Mouse (Mus musculus) spleen, adult 18-20 months (tissue): Measurements from ENCODE around the gene Trpv4.

Source experiments
- DNase-seq, 2 experiments: peaks; one replicate each; pipeline ENCODE4 v3.0.0; 2022; ENCODE audit warnings: mixed read lengths in 2 of 2

Trpv4 gene

DNA sequence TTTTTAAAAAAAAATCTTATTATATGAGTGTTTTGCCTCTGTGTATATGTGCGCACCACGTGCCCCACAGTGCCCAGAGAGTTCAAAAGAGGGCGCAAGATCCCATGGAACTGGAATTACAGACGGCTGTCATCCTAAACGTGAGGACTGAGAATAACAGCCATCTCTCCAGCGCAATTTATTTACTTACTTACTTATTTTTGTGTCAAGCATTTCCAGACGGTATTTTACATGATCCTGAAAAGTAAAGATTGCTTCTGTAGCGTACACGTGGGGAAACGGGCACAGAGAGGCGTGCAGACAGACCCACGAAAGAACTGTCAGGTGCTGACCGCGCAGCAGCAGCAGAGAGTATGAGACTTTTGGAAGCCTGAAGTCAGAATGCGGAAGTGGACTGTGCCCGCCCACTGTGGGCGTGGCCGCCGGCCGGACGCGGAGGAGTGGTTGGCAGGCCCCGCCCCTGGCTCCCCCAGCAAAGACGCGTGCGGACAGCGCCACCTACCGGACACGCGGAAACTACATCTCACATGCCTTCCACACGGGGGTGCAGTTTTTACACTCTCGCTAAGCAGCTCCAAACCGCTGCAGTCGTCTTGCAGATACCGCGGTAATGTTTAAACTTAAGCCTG lies 9.1 kb upstream of the Trpv4 start:
- DNase-seq = peak; percentile 98 to 100

DNA sequence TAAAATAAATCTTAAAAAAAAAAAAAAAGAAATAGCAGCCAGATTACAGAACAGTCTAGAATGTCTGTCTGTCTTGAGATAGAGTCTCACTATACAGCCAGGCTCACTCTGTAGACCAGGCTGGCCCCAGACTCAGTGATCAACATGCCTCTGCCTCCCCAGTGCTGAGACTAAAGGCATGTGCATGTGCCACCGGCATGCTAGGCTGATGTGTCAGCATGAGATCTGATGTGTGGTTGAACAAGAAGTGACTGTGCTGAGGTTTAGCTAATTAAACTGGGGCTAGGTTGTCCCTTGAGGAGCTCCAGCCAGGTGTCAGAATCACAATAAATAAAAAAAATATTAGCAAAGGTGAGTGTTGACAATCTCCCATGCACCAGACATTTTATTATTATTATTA lies 8.4 kb upstream of the Trpv4 start:
- no peak for DNase-seq

DNA sequence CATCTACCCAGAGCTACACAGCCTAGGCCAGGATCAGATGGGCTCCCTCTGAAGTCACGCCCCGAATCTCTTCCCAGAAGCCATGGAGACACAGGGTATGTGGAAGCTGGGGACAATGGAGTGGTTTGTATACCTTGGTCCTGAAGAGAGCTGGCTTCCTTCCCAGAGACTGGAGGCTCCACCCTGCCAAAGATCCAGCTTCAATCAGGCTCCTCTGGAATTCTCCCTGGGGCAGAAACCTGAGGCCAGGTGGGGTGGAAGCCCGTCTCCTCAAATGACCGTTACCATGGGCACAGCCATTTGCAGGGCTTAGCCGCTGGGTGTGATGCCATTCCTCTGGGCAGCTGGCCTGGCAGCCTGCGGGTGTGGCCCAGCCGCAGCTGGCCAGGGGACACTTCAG lies 6.5 kb upstream of the Trpv4 start:
- DNase-seq = no peak

DNA sequence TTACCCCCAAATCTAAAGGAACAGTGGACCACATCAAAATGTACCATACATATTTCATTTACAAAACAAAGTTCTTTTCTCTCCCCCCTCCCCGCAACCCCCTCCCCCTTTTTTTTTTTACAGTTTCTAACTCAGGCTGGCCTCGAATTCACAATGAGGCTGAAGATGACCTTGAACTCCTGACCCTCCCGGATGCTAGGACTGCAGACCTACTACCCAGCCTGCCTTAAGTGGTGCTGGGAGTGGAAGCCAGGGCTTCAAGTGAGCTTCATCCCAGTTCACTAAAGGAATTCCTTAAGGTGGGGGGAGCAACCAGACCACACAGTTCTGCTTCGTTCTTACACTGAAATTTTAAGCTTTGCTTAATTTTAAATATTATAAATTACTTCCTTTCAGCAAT lies 5.9 kb upstream of the Trpv4 start:
- no peak for DNase-seq

DNA sequence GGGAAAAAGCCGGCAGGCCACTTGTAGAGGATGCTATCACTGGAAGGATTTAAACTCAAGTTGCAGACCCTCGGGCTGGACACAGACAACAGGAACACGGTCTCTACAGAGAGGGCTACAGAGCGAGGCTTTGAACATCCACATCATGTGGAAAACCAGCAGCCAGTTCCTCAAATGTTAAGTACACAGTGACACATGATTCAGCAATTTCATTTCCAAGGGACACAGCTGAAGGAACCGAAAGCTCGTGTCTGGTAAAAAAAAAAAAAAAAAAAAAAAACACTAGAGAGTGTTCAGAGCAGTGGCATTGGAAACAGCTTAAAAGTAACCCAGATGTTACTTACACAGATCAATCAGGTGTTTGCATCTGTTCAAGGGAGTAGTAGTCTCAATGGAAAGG lies 2.8 kb upstream of the Trpv4 start:
- no peak for DNase-seq

DNA sequence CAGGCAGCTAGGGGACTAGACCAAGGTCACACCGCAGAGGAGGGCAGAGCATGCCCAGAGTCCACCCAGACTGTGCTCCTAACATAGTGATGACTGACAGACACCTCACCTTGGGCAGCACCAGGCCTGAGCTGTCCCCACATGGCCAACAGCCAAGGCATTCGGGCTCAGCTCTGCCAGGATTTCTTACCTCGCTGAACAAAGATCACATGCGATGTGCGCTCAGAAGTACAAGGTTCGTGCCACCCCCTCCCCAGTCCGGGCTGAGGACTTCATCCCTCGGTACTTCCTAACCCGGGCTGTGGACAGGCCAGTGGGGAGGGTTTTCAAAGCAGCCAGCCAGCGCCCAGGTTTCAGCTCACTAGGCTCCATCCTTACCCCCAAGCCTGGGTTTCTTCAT lies 795 bp downstream of the Trpv4 start:
- DNase-seq = no peak

DNA sequence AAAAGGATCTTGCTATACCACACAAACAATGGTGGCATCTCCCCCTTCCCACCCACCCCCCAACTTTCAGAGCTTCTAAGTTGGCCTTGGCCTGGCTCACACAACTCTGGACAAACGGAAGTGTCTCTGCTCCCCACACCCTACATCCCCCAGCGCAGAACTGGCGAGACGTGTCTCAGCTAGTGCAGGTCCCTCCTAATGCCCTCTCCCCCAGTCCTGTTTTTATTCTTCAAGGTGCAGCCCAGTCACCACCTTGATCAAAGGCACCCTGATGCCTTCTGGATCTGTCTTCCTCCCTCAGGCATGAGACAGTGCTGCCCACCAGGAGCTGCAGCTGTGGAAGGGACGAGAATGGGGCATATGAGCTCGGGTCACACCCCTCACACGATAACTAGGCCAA lies 1.9 kb downstream of the Trpv4 start:
- DNase-seq = no peak

DNA sequence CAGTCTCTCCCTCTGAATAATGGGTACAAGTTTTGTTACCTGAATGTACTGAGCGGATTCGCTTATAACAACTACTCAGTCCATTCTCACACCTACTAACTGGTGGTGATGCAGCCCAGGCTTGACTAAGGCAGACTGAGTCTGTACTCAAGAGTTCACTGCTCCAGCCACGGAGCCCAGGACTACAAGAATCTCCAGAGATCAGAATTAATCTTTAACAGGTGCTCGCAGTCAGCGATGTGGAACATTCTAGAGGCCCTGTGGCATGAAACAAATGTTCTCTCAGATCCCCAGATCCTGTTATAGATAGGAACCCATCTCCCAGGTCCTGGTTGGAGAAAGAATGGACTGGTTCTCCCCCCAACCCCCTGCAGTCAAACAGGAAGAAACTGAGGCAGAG lies 2.5 kb downstream of the Trpv4 start:
- no peak for DNase-seq

DNA sequence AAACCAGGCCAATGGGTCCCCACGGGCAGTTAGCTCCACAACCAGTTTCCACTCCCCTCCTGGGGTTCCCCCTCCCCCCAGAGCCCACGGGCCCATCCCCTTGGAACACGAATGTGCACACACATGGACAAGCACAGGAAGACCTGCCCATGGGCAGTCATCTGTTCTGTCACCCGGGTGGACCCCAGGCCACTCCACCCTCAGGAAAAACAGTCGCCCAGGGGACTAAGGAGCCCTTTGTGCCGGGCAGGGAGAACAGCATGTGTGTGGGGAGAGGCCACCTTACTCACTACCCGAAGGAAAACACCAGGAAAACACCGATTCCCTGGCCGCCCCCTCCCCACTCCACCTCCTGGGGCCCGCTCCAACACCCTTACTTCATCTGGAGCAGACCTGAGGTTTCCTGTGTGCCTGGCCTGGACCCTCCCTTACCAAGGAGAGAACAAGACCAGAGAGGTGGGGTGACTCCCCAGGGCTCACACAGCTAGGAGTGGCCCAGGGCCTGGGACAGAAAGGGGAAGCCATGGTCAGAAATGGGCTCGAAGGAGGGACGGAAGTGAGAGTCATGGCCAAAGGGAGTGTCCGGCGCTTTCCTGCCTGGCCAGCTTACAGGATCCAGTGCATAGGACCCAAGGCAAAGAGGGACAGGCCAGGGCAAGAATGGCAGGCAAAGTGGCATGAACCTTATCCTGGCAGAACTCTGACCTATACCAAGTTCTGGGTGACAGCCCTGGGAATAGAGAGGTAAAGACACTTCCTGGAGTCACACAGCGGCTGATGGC lies 4.4 kb downstream of the Trpv4 start:
- no peak for DNase-seq

DNA sequence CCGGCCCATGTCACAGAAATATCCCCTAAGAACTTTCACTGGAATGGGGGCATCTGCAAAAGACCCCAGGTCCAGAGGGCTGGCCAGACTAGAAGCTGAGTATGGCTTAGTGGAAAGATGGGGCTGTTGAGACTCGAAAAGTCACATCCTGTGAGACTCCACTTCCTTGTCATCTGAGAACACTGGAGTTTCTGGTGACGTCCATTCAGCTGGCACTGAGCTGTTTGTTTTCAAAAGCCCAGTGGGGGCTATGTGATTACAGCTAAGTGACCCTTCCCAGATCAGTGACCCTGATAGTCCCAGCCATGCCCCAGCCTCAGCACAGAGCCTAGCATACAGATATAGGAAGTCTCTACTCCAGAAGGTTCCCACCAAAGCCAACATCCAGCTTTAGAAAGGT lies 6.8 kb downstream of the Trpv4 start:
- DNase-seq = no peak

DNA sequence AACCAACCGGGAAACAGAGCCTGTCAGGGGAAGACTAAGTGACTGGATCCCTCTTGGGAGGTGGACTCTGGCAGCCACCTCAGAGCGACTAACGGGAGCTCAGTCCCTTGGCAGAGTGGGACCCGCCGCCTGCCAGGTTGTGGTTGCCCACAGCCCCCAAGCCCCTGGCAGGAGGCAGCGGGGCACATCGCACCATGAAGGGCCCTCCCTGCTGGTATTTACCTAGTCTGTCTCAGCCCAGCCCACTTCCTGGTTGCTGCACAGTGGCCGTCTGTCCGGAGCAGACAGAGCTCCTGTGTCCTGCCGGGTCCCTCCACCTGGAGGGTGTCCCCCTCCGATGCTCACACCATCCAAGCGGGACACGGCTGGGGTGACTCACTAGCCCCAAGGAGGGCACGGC lies 7.2 kb downstream of the Trpv4 start:
- DNase-seq = no peak

DNA sequence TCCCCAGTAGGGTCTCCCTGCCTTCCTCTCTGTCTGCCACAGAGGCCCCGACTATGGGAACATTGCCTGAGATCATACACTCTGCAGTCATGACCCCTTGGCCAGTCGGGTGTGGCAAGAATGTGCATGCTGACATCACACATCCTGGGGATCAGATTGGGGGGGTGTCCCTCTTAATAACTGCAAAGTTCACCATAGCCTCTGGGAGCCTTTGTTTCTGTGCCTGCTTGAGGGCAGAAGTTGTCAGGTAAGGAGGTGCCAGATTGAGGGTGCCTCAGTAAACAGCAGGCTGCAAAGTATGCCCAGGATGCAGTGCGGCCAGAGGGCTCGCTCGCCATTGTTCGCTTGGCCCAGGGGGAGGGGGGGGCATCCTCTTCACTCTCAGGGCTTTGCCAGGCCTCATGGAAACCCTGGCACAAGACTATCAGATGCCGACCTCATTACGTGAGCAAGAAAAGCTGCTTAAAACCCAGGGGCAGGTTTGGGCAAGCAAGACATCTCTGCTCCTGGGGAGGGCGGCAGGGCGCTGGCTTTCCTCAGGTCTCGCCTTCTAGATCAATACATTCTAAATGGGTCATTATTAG lies 9.4 kb downstream of the Trpv4 start:
- no peak for DNase-seq

DNA sequence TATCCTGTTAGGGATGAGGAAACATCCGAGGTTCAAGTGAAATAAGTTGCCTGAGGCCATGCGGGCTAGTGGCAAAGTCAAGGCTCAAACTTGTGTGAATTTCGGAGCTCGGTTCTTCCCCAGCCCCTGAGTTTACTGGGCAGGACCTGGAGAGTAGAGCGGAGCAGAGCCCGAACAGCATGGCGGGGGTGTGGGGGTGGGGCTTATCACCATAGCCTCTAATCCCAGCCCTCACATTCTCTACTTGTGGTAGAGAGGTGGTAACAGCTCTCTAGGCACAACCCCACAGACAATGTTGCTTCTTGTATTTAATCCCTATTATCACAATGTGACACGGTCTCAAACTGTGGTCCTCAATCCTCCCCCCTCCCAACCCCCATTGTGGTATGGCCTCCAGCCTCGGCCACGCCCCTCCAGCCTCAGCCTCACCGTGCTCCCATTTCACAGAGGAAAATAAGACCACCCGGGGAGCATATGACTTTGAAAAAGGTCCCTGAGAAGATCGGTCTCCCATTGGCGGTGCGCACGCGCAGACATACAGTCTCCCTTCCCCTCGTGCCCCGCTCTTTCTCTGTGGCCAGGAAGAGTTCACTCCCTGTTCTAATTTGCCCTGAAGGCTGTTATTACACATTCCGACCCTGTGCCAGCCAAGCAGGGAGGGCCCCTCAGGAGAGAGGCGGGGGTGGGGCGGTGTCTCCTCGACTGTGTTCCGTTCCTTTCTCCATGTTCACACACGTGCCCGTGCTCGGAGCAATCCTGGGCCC lies 10.8 kb downstream of the Trpv4 start:
- no peak for DNase-seq

DNA sequence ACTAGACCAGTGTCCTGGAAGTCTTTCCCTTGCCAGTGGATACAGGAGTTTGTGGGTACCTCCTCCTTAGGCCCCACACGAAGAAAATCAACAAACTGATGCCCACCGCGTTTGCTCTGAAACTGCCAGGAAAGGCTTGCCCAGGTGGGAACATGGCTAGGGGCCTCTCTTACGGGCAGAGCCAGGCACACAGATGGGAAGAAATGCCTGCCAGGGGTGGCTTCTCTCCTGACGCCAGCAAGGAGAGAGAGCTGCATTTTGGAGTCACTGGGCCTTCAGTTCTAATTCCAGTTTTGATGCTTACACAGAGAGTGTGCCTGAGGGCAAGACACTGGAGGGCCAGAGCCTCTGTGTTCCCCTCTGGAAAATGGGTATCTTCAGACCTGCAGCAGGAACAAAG lies 12.3 kb downstream of the Trpv4 start:
- no peak for DNase-seq

DNA sequence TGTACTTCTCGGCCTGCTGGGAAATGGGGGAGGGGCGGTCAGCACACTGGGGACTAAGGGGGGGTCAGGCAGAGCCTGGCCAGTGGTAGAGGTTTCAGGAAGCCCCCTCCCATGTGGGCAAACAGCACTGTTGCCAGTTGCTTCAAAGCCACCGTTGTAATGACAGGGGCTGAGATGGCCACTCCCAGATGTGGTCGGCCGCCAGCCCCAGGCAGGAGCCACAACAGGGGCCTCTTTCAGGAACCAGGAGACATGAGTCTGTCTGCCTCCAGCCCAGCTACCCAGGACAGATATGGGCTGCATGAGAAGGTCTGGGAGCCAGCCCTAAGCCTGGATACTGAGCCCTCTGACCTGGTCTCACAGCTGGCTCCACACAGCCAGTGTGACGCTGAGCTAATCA lies 13.3 kb downstream of the Trpv4 start:
- DNase-seq = no peak

DNA sequence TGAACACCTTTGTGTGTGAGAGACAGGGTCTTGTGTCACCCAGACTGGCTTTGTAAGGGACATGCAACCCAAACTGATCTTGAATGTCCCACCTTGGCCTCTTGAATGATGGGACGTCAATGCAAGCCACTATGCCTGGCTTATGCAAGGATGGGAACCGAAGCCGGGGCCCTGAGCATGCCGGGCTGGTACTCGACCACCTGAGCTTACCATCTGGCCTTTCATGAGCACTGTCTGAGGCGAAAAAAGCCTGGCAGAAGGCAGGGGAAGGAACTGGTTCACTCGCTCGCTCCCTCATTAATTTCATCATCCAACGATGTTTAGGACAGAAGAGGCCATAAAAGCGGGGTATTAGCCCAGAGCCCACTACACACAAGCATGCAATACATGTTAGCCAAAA lies 17.4 kb downstream of the Trpv4 start:
- no peak for DNase-seq

DNA sequence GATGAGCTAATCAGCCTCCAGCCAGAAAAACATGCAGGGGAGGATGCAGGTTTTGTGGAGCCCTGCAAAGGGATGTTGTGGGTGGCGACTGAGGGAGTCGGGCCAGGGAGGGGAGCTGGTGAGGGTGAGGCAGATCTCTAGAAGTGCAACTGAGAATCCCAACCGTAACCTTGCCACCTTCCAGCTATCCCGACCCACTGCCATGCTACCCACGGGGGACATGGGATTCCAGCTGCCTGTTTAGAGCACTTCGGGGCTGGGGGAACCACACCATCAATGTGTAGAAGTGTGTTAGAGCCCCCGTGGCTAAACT lies 18.6 kb downstream of the Trpv4 start:
- no peak for DNase-seq

DNA sequence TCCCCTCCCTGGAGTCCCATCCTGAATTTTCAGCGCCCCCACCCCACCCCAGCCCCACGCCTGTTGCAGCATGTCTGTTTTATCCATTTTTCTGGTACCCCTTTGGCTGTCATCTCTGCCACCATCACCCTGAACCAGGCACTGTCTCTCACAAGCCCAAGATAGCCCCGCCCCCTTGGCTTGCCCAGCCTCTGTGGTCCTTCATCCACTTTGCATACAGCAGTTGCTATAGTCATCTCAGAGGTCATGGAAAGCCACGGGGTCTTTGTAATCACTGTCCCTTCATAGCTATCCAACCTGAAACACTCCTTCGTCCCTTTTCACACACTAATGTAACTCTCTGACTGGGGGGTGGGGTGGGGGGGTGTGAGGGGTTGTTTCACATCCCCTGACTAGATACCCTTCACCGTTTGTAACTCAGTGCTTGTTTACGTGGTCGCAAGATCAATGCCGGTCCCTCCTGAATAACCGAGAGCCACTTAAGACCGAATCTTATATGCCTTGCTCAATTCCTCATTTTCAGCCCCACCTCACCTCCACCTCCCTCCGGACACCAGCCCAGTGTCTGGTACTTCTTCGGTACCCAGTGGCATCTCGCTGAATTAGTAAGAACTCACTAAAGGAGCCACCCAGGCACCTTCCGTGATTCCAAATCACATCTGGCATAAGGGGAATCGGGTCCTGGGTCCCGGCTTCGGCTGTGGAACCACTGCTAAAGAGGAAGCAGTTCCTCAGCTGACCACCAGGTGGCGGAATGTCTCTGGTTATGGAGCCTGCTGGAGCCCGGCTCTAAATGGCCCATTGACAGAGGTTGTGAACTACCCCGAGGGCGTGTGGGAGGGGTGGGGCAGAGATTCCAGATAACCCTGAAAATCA lies 19.2 kb downstream of the Trpv4 start:
- DNase-seq = peak; percentile 71 to 86

DNA sequence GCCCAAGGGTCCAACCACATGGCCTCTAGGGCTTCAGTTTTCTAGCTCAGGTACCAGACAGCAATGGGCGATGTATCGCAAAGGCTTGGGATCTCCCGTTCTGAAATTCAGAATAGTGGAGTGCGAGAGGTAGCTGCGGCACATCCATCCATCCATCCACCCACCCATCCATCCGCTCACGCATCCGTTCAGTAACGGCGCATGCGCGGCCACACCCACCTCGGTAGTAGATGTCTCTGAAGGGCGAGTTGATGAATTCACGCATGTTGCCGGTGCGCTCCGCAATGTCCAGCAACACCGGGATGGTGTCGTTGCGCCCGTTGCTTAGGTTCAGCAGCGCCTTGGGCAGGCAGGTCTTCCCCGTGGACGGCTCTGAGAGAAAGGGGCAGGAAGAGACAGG lies 22.1 kb downstream of the Trpv4 start:
- DNase-seq = no peak

DNA sequence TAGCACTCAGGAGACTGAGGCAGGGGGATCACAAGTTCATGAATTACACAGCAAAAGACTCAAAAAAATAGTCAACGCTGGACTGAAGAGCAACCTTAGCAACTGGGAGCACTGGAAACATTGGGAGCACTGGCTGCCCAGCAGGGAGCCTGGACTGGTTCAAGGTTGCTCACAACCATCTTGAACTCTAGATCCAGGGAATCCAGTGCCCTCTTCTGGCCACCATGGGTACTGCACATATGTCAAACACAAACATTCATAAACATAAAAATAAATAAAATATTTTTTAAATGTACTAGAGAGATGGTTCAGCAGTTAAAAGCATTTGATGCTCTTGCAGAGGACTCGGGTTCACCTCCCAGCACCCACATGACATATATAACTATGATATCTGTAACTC lies 26.9 kb downstream of the Trpv4 start:
- DNase-seq = peak in 1 of 2 experiments; percentile 48

DNA sequence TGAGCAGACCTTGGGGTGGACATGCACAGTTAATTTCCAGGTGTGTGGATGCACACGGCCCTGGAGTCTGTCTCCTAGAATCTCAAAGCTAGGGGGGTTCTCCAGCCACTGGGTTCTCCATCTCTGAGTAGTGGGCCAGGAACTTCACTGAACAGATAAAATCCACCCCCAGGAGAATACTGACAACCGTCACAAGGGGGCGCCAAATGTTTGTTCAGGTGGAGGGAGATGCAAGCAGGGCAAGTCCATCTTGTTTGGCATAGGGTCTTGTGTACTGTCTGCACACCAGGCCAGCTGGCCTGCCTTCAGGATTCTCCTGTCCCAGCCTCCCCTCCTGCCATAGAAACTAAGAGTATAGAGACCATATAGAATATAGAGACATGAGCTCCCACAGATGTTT lies 32.6 kb downstream of the Trpv4 start:
- DNase-seq = peak; percentile 32 to 70

DNA sequence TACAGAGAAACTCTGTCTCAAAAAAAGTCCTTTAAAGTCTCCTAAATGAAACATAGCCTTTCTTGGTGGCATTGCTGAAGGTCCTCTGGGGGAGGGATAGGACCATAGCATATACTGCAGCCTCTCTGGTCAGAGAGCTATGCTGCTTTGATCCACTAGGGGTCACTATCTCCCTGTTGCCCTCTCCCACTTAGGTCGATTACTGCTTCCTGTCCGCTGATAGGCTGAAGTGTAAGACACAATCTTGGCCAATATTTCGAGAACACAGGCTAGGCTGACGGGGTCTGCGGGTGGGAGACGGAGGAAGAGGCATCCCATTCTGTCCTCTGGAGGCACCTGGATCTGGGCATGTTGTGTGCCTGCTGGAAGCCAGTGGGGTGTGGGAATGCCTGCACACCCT lies 37.9 kb downstream of the Trpv4 start:
- no peak for DNase-seq

DNA sequence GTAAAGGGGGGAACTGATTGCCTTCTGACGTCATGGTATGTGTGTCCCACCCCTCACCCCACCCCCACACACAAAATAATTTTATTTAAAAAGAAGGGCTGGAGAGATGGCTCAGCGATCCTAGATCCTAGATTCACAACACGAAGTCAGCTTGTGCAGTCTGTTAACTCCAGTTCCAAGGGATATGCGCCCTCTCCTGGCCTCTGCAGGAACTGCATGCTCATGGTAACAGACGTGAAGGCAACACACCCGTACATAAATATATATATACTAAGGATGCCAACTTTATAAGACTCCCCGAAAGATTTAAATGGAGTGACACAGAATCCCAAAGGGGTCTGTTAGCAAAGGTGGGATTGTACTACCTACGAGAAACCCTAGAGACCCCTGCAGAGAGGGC lies 39.4 kb downstream of the Trpv4 start:
- DNase-seq = peak; percentile 46 to 73
